Mouse (Mus musculus) heart, embryonic 13.5 days (tissue): ENCODE results near the gene Cenps. TPM values are rescaled to one million over a fixed set of nuclear protein-coding genes. Genes with fewer than 3 reads are reported as not detected.
"Not testable (repeated sequence)": the region's sequence is repeated elsewhere in the genome, so short reads cannot be mapped to it uniquely, and the experiment has no call there.

Experiments
- ATAC-seq: fragments of 200-750 bp; cut with Nextera tagmentation; 2 replicates; pipeline ENCODE4 v1.8.0; 2017; ENCODE audit warnings: moderate TSS enrichment; ENCODE audit not compliant: insufficient number of reproducible peaks, low FRiP score, low TSS enrichment; ENCODE audit errors: extremely low read depth
- H3K27ac ChIP-seq: fragments of 300-500 bp; sonication (generic); replicated peaks from 2 replicates; pipeline ENCODE4 v1.5.1; 2015; ENCODE audit warnings: moderate library complexity, mild to moderate bottlenecking, inconsistent platforms
- H3K27me3 ChIP-seq: fragments of 300-500 bp; sonication (generic); replicated peaks from 2 replicates; pipeline ENCODE4 v1.6.1; 2015; ENCODE audit warnings: mild to moderate bottlenecking, inconsistent platforms
- H3K36me3 ChIP-seq: fragments of 300-500 bp; sonication (generic); 2 replicates; pipeline ENCODE4 v1.6.1; 2015; ENCODE audit warnings: mild to moderate bottlenecking, inconsistent platforms
- H3K4me1 ChIP-seq: fragments of 300-500 bp; sonication (generic); 2 replicates; pipeline ENCODE4 v1.6.1; 2015; ENCODE audit warnings: inconsistent platforms
- H3K4me2 ChIP-seq: fragments of 300-500 bp; sonication (generic); 2 replicates; pipeline ENCODE4 v1.6.1; 2015; ENCODE audit warnings: inconsistent platforms, mild to moderate bottlenecking, moderate library complexity
- H3K4me3 ChIP-seq: fragments of 300-500 bp; sonication (generic); 2 replicates; pipeline ENCODE4 v1.5.1; 2015; ENCODE audit warnings: moderate library complexity, mild to moderate bottlenecking, inconsistent platforms
- H3K9ac ChIP-seq: fragments of 300-500 bp; sonication (generic); 2 replicates; pipeline ENCODE4 v1.6.1; 2015; ENCODE audit warnings: inconsistent platforms, mild to moderate bottlenecking, moderate library complexity
- H3K9me3 ChIP-seq: fragments of 300-500 bp; sonication (generic); 2 replicates; pipeline ENCODE4 v1.6.1; 2016; ENCODE audit warnings: inconsistent platforms
- WGBS: fragments of 180-500 bp; shearing (Covaris S2); methylation state at CpG from one replicate; pipeline ENCODE4 v1.1.7; 2015; ENCODE audit warnings: mixed read lengths; 5-methylcytosine and 5-hydroxymethylcytosine counted together
- polyA plus RNA-seq: library from polyadenylated mRNA; unstranded; fragments of >200 nt; fragmentation: Nextera tagmentation; extraction: Ambion mirVana; gene quantifications from 2 replicates; pipeline ENCODE4 v1.2.1, GENCODE M21; 2015

The Cenps gene
- polyA plus RNA-seq, 1 experiment from 2014 or later = 25.6 TPM

DNA sequence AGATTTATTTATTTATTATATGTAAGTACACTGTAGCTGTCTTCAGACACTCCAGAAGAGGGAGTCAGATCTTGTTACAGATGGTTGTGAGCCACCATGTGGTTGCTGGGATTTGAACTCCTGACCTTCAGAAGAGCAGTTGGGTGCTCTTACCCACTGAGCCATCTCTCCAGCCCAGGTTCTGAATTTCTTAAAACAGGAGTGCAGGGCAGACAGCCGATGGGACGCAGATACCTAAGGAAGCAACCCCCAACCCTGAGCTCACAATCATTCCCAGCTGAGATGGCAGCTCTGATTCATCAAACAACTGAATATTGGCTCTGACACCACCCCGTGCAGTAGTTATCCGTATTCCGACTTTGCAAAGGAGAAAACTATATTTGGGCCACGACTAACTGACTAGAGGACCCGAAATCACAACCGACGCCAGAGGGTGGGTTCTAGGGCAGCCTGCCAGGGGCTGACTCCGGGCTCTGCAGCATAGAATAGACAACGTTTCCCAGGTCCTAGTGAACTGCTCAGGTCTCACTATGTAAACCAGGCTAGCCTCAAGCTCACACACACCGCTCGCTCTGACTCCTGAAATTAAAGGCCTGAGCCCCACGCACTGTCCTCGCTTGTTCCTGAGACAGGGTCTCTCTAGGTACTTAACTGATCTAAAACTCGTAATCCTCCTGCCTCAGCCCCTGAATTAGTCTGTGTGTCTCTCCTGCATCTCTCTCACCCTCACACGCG is 1.1 kb downstream of the Cenps start:
- Histone ChIP-seq H3K27me3 (no peaks in the 10 kb centered on the region), H3K9me3 (no peaks in the 10 kb centered on the region), H3K27ac (peak overlapping the region; percentile 87; the same call in 1 of the 2 replicates), H3K4me1 (peaks cover 9% of the 10 kb centered on the region), H3K36me3 (peaks cover 6% of the 10 kb centered on the region), H3K4me2 (peak overlapping the region; percentile 88), H3K9ac (peak overlapping the region; percentile 88), H3K4me3 (peak overlapping the region; percentile 74)
- WGBS = 69% methylated on average over 18 of the region's 18 CpGs
- no peak for ATAC-seq

DNA sequence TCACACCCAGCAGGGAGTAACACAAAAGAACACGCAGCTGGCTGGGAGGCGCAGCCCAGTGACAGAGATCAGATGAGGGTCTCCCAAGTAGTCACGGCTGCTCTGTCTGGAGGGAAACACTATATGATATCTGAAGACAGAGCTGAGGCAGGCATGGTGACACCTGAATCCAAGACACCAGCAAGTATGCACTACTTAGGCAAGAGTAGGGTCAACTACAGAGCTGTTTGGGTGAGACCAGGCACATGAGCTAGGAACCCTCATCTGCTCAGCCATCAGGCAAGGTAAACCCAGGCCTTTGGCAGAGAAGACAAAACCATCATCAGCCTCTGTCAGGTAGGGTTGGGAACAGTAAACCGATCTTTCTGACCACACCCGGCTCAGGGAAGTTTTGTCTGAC is 4.0 kb downstream of the Cenps start:
- ATAC-seq = no peak
- 83% methylated on average over 5 of the region's 5 CpGs for WGBS

DNA sequence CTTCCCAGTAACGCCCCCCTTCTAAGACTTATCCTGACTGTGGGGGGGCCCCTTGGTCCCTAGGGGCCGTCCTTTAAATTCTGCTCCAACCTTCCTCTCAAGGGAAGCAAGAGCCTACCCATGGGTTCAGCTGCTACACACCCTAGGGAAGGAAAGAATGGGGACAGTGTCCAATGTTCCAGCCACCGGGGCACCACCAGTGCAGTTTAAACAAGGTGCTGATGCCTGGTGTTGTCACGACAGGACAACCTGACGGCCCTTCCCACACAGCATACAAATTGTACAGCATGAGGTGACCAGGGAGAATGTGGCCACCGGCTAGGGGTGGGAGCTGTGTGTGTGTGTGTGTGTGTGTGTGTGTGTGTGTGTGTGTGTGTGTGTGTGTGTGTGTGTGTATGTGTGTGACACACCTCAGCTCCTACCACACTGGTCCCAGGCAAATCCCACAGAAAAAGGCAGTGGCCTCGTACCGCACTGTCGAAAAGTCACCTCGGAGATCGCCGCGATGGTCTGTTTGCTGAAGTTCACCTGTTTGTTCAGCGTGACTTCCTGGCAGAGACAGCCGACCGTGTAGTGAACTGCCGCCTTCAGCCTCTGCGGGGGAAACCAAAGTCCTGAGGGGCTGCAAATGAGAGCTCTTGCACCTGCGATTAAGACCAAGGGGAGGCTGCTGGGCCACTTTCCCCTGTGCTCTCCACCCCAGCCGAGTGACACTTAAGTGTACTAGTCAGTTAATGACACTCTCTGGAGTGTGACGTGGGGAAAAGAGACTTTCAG is 5.5 kb downstream of the Cenps start:
- Histone ChIP-seq H3K36me3 (peaks cover 37% of the 10 kb centered on the region), H3K4me2 (no peak overlapping the region), H3K9ac (no peak overlapping the region), H3K9me3 (no peaks in the 10 kb centered on the region), H3K27ac (no peak overlapping the region), H3K27me3 (no peaks in the 10 kb centered on the region), H3K4me1 (peaks cover 8% of the 10 kb centered on the region), H3K4me3 (no peak overlapping the region)
- 85% methylated on average over 21 of the region's 21 CpGs for WGBS
- ATAC-seq = no peak

More for the DNA sequence above, 4.0 kb downstream of the Cenps start:
- no peak overlapping the region for H3K27ac ChIP-seq
- H3K4me1 ChIP-seq = peaks cover 9% of the 10 kb centered on the region
- no peaks in the 10 kb centered on the region for H3K9me3 ChIP-seq
- no peak overlapping the region for H3K4me2 ChIP-seq
- H3K4me3 ChIP-seq = no peak overlapping the region
- peaks cover 31% of the 10 kb centered on the region for H3K36me3 ChIP-seq
- no peaks in the 10 kb centered on the region for H3K27me3 ChIP-seq
- H3K9ac ChIP-seq = no peak overlapping the region

DNA sequence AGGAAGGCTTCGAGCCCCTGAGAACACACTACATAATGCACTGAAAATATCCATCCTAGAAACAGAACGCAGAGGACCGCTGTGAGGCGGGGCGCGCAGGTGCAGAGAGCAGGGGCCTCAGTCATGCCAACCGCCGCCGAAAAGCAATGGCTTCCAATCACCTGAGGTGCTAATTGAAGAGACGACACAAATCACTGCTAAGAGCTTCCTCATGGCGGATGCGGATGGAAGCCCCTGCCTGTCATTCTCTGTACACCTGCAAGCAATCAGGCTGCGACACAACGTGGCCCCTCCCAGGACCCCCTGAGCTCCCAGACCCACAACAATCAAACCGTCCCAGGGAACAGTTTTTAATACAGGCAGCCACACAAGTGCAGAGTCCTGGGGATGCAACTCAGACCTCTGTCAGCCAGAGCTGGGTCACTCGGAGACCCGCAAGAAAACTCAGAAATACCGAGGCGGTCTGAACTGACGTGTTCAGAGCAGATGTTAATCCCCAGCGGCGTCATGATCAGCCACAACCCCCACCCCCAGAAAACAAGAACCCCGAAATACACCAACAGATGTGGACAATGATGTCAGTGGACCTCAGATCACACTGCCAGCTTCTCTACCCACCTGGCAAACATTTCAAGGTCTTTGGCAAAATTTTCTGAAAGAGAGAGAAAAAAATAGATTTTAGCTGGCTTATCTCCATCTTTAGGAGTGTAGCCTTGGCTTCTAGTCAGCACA is 6.2 kb downstream of the Cenps start:
- Histone ChIP-seq H3K27me3 (no peaks in the 10 kb centered on the region), H3K9ac (no peak overlapping the region), H3K4me1 (peaks cover under 1% of the 10 kb centered on the region), H3K9me3 (no peaks in the 10 kb centered on the region), H3K36me3 (peaks cover 37% of the 10 kb centered on the region), H3K4me2 (no peak overlapping the region), H3K27ac (no peak overlapping the region), H3K4me3 (no peak overlapping the region)
- WGBS = 90% methylated on average over 23 of the region's 23 CpGs
- ATAC-seq = no peak

DNA sequence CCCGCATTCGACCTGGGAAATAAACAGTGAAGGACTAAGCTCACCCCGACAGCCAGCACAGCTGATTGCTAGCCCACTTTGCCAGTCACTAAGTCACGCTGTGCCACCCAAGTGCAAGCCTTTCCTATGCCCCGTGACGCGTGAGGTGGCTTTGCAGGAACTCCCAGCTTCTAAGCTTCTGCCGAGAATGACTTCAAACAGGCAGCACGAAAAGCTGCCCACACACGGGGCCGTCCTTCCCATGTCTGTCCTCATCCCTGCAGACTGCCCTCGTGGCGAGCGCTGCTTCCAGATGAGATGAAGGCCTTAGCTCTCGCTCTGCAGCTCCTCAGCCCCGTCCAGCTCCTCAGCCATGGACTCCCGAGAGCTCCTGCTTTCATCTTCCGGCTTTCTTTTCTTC is 9.0 kb downstream of the Cenps start:
- WGBS = 77% methylated on average over 18 of the region's 18 CpGs
- ATAC-seq = no peak
- Histone ChIP-seq H3K27me3 (no peaks in the 10 kb centered on the region), H3K27ac (no peak overlapping the region), H3K4me2 (no peak overlapping the region), H3K36me3 (peaks cover 37% of the 10 kb centered on the region), H3K9ac (no peak overlapping the region), H3K4me1 (peaks cover 3% of the 10 kb centered on the region; the same call in 1 of the 2 replicates), H3K9me3 (no peaks in the 10 kb centered on the region), H3K4me3 (no peak overlapping the region)

DNA sequence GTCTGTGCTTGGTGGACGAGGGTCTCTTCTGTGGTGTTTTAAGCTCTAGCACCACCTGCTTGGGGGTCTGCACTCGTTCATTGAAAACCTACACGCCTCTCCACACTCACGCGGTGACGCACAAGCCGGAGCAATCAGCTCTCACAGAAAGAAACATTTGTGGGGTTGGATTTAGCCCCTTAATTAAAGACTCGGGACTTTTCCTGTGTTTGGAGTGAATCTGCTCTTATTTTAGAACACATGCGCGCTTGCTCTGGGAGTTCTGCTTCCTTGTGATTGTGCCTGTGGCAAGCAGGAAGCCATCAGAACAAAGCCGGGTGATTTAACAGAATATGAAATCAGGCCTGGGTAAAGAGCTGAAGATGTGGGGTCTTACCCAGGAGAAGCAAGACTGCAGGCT is 10.8 kb downstream of the Cenps start, which contains the start of gene Cort:
TSS of gene Cort (minus strand) at position 101 of the 400 bp plus-strand sequence.
- H3K9ac ChIP-seq = no peak within 1 kb of the TSS
- no peaks in the 10 kb centered on the region for H3K27me3 ChIP-seq
- H3K27ac ChIP-seq = no peak within 1 kb of the TSS
- peaks cover 3% of the 10 kb centered on the region; the same call in 1 of the 2 replicates for H3K4me1 ChIP-seq
- no peak for ATAC-seq
- 77% methylated on average over 11 of the region's 11 CpGs for WGBS
- peaks cover 41% of the 10 kb centered on the region for H3K36me3 ChIP-seq
- no peak within 1 kb of the TSS for H3K4me3 ChIP-seq
- H3K9me3 ChIP-seq = no peaks in the 10 kb centered on the region
- no peak within 1 kb of the TSS for H3K4me2 ChIP-seq

DNA sequence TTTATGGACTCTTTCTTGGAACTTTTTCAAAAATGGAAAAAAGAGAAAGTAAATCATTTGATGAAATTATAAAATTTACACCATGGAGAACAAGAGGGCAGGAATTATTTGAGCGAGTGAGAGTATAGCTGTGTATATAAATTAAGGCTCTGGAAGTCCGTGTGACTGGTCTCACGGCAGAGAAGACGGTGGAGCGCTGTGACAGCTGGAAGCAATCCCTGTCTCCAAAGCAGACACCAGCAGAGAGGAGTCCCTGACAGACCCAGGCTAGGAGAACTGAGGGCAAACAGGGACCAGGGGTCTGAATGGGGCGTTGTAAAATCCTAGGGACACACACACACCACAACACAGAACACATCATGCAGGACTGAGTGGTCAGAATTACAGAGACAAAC is 11.3 kb downstream of the Cenps start:
- ATAC-seq = no peak
- Histone ChIP-seq H3K9ac (no peak overlapping the region), H3K27ac (no peak overlapping the region), H3K9me3 (no peaks in the 10 kb centered on the region), H3K27me3 (no peaks in the 10 kb centered on the region), H3K36me3 (peaks cover 37% of the 10 kb centered on the region), H3K4me2 (no peak overlapping the region), H3K4me3 (no peak overlapping the region), H3K4me1 (peaks cover 3% of the 10 kb centered on the region; the same call in 1 of the 2 replicates)
- WGBS = 71% methylated on average over 6 of the region's 6 CpGs

DNA sequence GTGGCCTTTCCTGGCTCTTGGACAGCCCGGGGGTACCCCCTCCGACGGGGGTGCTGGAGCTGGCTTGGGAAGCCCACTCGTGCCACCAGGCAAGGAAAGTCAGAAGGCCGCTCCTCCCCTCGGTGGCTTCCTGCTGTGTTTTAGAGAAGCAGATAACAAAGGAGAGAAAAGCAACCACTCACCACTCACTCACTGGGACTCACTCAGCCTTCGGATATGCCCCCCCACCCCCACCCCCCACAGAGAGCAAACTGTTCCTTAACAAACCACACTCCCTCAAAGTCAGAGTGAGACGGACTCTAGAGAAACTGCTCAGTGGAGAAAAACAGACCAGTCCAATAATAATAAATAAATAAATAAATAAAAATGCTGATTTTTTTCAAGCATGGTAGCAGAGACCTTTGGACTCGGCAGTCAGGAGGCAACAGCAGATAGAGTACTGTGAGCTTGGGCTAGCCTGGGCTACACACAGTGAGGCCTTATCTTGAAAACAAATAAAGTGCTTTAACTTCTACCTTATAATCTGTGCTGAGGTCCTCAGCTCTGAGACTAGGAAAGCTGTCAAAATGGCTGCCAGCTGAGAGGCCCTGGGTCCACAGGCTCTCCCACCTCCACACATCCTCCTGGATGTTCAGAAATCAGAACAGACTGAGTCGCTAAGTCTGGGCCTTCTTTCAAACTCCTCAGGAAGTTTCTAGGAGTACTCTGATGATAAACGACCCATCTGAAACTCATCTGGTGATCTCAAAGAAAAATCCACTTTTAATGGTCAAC is 11.9 kb downstream of the Cenps start:
- H3K4me2 ChIP-seq = no peak overlapping the region
- peaks cover 34% of the 10 kb centered on the region for H3K36me3 ChIP-seq
- peaks cover 3% of the 10 kb centered on the region; the same call in 1 of the 2 replicates for H3K4me1 ChIP-seq
- no peak for ATAC-seq
- H3K27ac ChIP-seq = no peak overlapping the region
- no peaks in the 10 kb centered on the region for H3K27me3 ChIP-seq
- no peak overlapping the region for H3K9ac ChIP-seq
- no peak overlapping the region for H3K4me3 ChIP-seq
- WGBS = 46% methylated on average over 11 of the region's 11 CpGs
- no peaks in the 10 kb centered on the region for H3K9me3 ChIP-seq

DNA sequence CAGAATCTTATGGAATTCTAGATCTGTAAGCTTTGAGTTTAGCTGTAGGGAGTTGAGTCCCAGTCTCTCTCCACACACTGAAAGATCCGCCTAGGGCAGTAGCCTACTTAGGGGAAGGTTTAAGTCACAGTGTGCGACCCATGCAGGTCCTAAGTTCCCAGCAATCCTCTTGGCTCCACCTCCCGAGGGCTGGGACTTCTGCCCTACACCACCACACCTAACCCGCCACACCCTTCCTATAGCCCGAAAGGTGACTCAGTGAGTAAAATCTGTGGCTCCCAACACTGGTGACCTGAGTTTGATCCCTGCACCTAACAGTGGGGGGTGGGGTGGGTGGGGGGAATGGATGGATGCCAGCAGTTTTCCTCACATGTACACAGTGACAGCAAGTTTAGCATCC is 14.0 kb downstream of the Cenps start:
- 52% methylated on average over 5 of the region's 5 CpGs for WGBS
- no peaks in the 10 kb centered on the region for H3K9me3 ChIP-seq
- H3K4me3 ChIP-seq = no peak overlapping the region
- H3K36me3 ChIP-seq = peaks cover 32% of the 10 kb centered on the region
- H3K4me2 ChIP-seq = no peak overlapping the region
- H3K4me1 ChIP-seq = peaks cover 3% of the 10 kb centered on the region; the same call in 1 of the 2 replicates
- H3K9ac ChIP-seq = no peak overlapping the region
- ATAC-seq = no peak
- no peak overlapping the region for H3K27ac ChIP-seq
- no peaks in the 10 kb centered on the region for H3K27me3 ChIP-seq

DNA sequence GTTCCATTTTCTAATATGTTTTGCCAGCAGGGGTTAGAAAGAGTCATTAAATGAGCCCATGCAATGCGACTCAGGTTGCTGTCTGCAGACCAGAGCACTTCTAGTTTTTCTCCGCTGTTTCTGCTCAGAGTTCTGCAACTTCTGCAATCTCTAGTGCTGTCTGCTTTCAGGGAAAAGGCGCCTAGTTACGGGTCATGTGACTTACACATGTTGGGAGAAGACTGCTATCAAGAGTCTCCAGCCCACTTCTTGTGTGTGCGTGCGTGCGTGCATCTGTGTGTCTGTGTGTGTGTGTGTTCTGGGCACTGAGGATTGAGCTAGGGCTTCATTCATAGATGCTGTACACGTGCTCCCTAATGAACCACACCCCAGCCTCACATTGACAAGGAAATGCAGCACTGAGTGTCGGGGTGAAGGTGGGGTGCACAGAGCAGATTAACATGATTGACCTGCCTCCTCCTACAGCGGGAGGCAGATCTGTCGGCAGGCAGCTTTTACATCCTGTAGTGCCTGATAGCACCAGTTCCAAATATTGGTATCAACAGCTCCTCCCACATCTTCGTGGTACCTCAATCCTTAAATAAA is 17.4 kb downstream of the Cenps start:
- WGBS = 79% methylated on average over 12 of the region's 12 CpGs
- not testable (repeated sequence) for H3K4me1 ChIP-seq, H3K9ac ChIP-seq, H3K4me3 ChIP-seq, H3K4me2 ChIP-seq, ATAC-seq, H3K9me3 ChIP-seq, H3K27ac ChIP-seq, H3K27me3 ChIP-seq
- H3K36me3 ChIP-seq = peaks cover 39% of the 10 kb centered on the region
